Mouse (Mus musculus) cortical plate, adult 2 months (tissue): ENCODE results near the gene Lsamp.

Experiments
- CTCF ChIP-seq: fragments of 200-500 bp; IDR thresholded peaks from 2 replicates; pipeline ENCODE4 v1.5.1; 2011; ENCODE audit warnings: mild to moderate bottlenecking, control low read depth, low read length; ENCODE audit not compliant: insufficient read depth; ENCODE audit errors: extremely low read depth
- POLR2A ChIP-seq: fragments of 200-500 bp; IDR thresholded peaks from 2 replicates; pipeline ENCODE4 v1.6.1; 2011; ENCODE audit warnings: mild to moderate bottlenecking, low read length, control low read depth; ENCODE audit not compliant: insufficient read depth; ENCODE audit errors: extremely low read depth

DNA sequence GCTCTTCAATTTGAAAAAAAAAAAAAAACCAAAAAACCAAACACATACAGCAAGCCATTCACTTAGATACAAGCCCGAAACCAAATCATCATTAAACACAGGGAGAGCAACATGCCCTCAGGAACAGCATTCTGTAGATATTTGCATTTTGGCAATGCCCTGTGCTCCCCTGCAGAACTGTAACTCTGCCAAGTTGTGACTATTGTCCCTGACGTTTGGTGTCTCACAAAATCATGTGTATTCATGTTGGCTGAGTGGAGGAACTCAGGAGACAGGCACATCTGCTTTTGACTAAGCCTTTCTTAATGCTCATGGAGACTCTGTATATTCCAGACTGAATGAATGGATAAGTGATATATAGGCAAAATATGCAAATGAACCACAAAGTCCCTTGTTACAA lies 724.4 kb downstream of the Lsamp start:
- TF ChIP-seq CTCF (no peak), POLR2A (no peak)
